Mouse (Mus musculus) liver, embryonic 14.5 days (tissue): ENCODE measurements around the gene Dnmt3b.

Source experiments
- CTCF ChIP-seq: IDR thresholded peaks from 2 replicates; pipeline ENCODE4 v1.5.1; 2016; ENCODE audit warnings: antibody characterized with exemption, low read depth, control low read depth
- EP300 ChIP-seq: IDR thresholded peaks from 2 replicates; pipeline ENCODE4 v1.6.1; 2016; ENCODE audit warnings: antibody characterized with exemption, low read depth

DNA sequence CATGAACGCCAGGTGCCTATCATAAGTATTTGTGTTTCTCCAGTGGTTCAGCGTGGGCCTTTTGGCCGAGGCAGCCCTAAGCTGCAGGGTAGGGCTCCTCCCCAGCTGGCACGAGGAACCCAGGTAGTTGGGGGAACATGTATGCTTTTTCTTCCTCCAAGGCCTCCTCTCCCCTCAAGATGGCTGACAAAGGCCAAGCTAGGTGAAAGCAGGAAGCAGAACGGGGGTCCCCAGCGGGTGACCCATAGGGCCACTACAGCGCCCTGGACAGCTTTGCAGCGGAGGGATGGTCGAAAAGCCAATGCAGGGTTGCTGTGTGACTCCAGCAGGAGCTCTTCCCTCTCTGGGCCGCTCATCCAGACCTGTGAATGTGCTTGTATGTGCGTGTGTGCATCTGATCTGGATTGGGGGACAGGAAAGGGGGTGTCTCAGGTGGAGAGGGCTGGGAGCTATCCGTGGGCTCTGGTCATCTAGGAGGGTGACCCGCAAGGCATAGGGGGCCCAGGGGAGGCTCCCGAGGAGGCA lies 415 bp upstream of the Dnmt3b start:
- no peak for TF ChIP-seq EP300
- no peak for TF ChIP-seq CTCF
